Mouse (Mus musculus): Measurements from ENCODE around the gene Sart1.

Sart1 gene

GRCm38 (mm10) chr19:5414534-5414957, 26.0 kb upstream of the Sart1 start:
- no peak for DNase-seq (ENCODE audit: low read depth, low spot score)

- no peak for DNase-seq (ENCODE audit: low read depth, low spot score)
Observed at GRCm38 (mm10) chr19:5413840-5414239, 25.3 kb upstream of the Sart1 start.

GRCm38 (mm10) chr19:5411961-5412360, 23.5 kb upstream of the Sart1 start:
- no peak for DNase-seq (ENCODE audit: low read depth, low spot score)

DNA sequence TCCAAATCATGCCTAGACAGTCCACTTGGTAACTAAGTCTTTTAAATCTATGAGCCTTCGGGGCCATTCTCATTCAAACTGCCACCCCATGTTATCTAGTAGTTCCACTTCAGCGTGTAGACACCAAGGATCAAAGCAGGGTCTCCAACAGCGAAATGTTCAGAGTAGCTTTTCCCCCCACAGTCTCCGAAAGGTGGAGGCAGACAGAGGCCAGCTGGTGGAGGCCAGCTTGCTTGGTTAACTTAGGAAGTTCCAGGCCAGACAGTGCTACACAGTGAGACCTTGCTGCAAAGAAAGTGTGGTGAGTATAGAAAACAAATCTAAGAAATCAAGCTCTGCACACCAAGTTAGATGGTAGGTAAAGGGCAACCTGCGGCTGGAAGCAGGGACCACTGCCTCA, 22.1 kb upstream of the Sart1 start:
- DNase-seq (ENCODE audit: low read depth, low spot score): no peak

DNA sequence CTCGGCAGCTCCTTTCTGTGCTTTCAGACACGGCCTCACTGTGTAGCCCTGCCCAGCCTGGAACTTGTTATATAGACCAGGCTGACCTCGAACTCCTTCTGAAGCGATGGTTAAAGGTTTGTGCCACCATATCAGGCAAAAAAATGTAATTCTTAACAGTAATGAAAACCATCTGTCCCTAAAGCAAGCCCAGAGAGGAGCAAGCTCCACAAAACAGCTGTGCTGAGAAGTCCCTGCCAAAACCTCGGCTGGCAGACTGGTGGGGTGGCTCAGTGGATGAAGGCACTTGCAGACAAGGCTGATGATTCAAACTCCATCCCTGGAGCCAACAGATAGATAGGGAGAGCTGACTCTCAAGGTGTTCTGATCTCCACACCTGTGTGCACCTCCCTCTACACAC, 20.6 kb upstream of the Sart1 start:
- DNase-seq (ENCODE audit: low read depth, low spot score): no peak

DNA sequence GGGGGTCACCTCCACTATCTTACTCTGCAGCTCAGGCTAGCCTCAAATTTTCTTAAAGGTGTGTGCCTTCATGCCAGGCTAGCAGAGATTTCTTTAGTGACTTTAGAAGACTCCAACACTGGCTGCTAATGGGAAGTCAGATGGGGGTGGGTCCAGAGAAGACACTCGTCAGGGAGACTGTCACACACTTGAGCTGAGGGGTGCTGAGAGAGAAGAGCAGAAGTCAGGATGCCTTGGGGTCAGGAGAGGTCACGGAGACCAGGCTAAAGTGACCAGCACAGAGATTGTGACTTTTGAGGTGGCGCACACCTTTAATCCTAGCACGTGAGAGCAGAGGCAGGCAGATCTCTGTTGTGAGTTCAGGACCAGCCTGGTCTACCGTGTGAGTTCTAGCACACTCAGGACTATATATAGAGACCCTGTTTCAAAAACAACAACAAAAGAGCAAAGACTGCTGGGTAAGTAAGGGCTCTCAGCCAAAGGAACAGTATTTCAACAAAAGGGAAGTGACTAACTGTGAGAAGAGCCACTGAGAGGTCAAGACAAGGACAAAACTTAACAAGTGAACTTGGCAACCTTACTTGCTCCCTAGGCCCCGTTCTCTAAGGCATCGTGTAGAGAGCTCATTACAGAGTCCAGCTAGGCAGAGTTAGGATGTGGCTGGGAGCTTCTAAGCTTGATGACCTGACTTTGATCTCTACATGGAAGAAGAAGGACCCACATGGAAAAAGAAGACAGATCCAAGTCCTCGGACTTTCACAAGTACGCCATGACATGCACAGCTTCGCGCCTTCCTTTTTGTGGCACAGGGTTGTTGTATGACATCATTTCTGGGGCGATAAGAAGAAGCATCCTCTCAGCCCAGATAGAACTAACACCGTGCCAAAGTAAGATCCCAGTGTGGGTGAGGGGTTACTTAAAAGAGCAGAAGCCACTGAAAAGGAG, 19.8 kb upstream of the Sart1 start:
- DNase-seq (ENCODE audit: low read depth, low spot score): no peak

DNA sequence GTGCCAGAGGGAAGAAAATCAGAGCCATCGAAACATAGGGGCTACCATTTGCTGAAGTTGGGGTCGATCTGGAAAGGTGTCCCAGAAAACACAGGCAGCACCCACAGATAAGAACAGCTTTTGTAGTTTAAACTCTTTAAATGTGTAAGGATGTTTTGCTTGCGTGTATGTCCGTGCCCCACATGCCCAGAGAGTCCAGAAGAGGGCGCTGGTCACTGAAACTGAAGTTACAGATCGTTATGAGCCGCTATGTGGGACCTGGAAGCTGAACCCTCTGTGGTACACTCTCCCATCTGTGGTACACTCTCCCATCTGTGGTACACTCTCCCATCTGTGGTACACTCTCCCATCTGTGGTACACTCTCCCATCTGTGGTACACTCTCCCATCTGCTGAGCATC, 18.6 kb upstream of the Sart1 start:
- peak; percentile 68 for DNase-seq (ENCODE audit: low read depth, low spot score)

DNA sequence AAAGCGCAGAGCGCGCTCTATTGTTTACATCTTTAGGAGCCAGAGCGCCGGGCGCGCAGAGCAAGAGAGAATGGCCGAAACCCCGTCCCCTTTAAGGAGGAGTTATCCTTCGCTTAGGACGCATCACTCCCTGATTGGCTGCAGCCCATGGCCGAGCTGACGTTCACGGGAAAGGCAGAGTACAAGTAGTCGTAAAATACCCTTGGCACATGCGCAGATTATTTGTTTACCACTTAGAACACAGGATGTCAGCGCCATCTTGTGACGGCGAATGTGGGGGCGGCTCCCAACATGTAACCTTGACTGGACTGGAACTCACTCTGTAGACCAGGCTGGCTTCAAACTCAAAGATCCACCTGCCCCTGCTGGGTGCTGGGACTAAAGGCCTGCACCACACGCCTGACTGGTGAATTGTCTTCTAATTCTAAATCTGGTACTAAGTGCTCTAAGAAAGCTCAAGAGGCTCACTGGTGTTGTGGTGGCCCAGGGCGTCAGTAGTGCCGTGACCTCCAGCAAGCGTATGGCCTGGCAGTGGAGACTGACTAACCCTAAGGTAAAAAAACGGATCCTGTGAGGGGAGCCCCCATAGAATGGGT, 18.1 kb upstream of the Sart1 start:
- peak; percentile 56 for DNase-seq (ENCODE audit: low read depth, low spot score)

DNA sequence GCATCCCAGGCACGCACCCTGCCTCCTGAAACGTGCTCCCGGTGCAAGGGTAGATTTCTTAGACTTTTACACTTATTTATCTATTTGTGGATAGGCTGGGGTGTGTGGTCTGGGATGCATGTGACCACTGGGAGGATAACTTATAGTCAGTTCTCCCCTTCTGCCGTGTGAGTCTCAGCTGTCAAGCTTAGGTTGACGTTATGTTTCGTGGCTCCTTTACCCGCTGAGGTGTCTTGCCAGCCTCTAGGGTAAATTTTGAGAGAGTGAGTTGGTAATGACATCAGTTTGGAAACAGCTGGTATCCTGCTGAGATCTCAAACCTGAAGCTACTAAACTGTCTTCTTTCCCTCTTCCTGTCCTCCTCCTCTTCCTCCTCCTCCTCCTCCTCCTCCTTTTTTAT, 17.4 kb upstream of the Sart1 start:
- DNase-seq (ENCODE audit: low read depth, low spot score): no peak

DNA sequence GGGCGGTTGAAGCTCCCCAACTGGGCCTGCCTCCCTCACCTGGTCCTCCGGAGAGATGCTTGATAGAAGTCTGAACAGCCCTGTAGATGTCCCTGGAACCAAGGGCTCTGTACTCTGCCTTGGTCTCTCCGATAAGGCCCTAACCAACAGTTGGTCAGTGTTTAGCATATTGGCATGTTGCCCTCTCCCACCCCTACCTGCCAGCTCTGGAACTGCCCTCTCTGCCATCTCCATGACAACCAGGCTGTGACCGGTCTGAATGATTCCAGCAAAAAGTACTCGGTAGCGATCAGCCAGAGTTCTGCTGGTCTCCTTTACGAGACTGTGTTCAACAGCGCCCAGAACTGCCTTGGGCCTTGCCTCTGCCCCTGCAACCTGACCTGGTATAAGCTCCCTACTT, 13.8 kb upstream of the Sart1 start, which contains the start of gene Tsga10ip:
TSS of gene Tsga10ip (minus strand) at position 234 of the 400 bp plus-strand sequence.
- peak; percentile 29 for DNase-seq (ENCODE audit: low read depth, low spot score)

GRCm38 (mm10) chr19:5401073-5401472, 12.6 kb upstream of the Sart1 start:
- peak; percentile 36 for DNase-seq (ENCODE audit: low read depth, low spot score)

- no peak for DNase-seq (ENCODE audit: low read depth, low spot score)
Observed at GRCm38 (mm10) chr19:5395371-5395770, 6.9 kb upstream of the Sart1 start.

- DNase-seq (ENCODE audit: low read depth, low spot score): no peak
Observed at GRCm38 (mm10) chr19:5394168-5394567, 5.7 kb upstream of the Sart1 start.

GRCm38 (mm10) chr19:5392892-5393291, 4.4 kb upstream of the Sart1 start:
- DNase-seq (ENCODE audit: low read depth, low spot score): no peak

DNA sequence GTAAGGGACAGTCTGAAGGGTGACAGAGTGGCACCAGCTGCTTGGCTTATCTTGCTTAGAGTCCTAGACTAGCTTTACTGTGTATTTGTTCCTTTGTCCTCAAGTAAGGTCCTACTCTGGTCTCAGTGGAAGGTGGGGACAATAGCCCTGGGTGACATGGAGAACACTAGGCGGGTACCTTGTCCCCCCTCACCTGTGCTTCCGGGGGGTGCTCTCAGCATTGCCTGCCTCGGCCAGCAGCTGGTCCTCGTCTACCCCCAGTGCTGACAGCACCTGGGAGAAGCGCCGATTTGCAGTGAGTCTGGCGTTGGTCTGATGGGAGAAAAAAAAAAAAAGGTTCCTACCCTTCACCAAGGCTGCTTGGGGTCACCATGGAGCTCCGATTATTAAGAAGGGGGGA, 1.9 kb upstream of the Sart1 start:
- no peak for DNase-seq (ENCODE audit: low read depth, low spot score)

DNA sequence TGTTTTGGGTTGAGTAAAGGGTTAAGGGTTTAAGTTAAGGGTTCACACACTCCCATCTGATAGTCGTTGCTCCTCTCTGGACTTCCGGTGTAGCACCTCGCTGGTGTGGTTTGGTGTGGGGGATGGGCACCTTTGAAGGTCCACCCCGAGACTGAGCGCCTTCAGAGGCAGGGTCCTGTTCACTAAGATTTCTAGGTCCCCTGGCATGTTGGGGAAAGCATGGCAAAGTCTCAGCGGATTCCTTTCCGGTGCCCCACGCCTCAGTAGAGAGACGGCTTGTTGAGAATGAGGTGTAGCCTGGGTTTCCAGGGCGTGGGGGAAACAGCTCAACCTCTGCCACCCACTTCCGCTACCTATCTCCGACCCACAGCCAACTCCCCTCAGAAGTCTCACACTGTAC, 1.1 kb upstream of the Sart1 start:
- peak; percentile 61 for DNase-seq (ENCODE audit: low read depth, low spot score)

- peak; percentile 47 for DNase-seq (ENCODE audit: low read depth, low spot score)
Observed at GRCm38 (mm10) chr19:5388011-5388441, 477 bp downstream of the Sart1 start.

DNA sequence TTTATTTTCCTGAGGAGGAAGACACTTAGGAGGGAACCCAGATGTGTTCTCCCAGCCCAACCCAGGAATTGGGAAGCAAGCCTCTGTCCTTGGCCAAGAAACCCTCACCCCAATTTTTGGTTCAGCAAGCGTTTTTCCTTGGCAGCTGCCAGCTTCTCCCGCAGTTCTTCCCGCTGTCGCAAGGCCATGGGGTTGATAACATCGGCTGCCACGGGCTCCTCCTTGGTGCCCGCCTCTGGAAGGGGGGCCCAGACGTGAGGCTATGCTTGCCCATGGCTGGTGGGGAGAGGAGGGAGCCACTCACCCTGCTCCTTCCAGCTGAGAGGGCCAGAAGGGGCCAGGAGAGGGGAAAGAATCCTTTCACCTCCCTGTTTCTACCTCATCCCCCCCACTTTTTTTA, 3.8 kb downstream of the Sart1 start:
- no peak for DNase-seq (ENCODE audit: low read depth, low spot score)

DNA sequence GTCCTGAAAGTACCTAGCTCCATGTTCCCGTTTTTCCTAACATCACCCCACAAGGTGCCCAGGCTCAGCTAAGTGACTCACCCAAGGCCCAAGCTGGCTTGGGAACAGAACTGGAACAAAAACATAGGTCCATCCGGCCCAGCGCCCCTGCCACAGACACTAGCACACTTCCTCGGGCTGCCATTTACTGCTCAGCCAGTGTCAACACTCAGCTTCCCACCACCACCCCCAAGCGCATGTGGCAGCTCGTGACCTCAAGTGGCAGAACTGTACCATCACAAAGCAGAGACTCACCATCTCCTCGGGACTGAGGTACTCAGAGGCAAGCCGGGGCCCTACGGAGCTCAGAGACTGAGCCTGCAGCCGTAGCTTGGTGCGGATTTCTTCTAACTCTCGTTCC, 5.2 kb downstream of the Sart1 start:
- DNase-seq (ENCODE audit: low read depth, low spot score): no peak

DNA sequence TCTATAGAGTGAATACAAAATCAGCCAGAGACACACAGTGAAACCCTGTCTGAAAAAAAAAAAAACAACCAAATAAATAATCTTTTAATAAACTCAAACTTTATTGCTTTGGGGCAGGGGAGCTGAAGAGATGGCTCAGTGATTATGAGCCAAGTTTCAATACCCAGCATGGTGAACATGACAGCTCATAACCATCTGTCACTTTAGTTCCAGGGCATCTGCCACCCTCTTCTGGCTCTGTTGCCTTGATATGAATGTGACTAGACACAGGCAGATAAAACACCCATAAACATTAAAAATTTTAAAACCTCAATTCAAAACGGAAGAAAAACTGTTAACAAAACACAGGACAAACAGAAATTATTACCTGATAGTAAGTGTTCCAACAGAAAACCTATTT, 11.1 kb downstream of the Sart1 start:
- no peak for DNase-seq (ENCODE audit: low read depth, low spot score)

DNA sequence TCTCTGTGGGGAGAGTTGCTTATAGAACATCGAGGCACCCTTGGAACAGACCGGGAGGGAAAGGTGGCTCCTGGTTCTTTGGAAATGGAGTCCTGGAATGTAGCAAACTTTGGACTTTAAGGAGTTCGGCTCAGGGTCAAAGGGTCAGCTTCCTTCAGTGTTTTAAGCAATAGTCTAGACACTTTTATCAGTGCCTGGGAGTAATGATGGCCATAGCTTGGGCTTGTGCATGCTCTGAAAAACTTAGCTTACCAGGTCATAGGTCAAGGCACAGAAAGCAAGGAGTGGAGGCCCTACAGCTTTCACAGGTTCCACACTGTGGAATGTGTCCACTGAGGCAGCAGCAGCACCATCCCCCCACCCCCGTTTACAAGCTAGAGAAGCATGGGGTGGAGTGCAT, 13.8 kb downstream of the Sart1 start:
- no peak for DNase-seq (ENCODE audit: low read depth, low spot score)

DNA sequence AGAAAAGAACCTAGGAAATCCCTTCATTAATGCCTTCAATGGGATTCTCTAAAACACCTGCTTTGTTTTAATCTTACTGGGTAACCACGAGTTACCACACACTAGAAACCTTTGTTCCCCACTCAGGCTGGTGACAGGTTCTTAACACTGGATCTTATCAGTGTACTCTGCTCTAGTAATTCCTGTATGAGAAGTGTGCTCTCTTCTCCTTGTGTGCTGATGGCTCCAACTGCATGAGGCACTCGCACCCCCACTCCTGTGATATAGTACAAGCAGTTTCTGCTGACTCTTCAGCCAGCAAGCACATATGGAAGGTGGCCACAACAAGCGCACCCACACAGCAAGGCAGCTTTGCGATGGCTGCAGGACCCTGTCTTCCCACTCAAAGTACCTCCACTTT, 14.3 kb downstream of the Sart1 start:
- DNase-seq (ENCODE audit: low read depth, low spot score): no peak

GRCm38 (mm10) chr19:5372724-5373123, 15.8 kb downstream of the Sart1 start:
- DNase-seq (ENCODE audit: low read depth, low spot score): no peak
